Comparison of ENCODE assay signal across 12 mouse cellular contexts in genomic region chr17:79309506-79309905, GRCm38 (mm10).
"Had no signal": no experiment of that assay in that cellular context is flagged by ENCODE, and none has a peak within 500 bp of the region (broad histone marks: within the 10 kb centered on the region; RNA-seq: fewer than 3 reads in every experiment).

No protein-coding gene starts in this region.

- DNase-seq: left cerebral cortex, postnatal 4 days; liver; liver, embryonic 13.5 days; liver, postnatal 0 days; lung, adult 18-20 months; lung, adult 2 months; lung, embryonic 14.5 days; lung, postnatal 10 days; lung, postnatal 14 days; lung, postnatal 36 days; lung, postnatal 4 days; midbrain, embryonic 14.5 days had no signal
